Mouse (Mus musculus) MEL (cell line): Measurements from ENCODE around the gene Pik3r3.

Experiments used
- CHD2 ChIP-seq: IDR thresholded peaks from 2 replicates; pipeline ENCODE4 v1.6.1; 2011; ENCODE audit warnings: low read length, improper control_type of control experiment
- CTCF ChIP-seq, 3 experiments: IDR thresholded peaks in 2 of 3; conservative IDR thresholded peaks in 1 of 3; 2 replicates each; pipeline ENCODE4 v1.5.1; 2011 to 2012; ENCODE audit warnings: low read length in 3 of 3, low read depth in 2 of 3, mild to moderate bottlenecking in 2 of 3, improper control_type of control experiment in 1 of 3, inconsistent platforms in 1 of 3, mixed read lengths in 1 of 3, moderate library complexity in 1 of 3; ENCODE audit not compliant: control insufficient read depth in 1 of 3, insufficient read depth in 1 of 3, poor library complexity in 1 of 3, severe bottlenecking in 1 of 3
- GATA1 ChIP-seq: IDR thresholded peaks from 2 replicates; pipeline ENCODE4 v1.6.1; 2011; ENCODE audit warnings: low read depth, low read length, improper control_type of control experiment
- POLR2A ChIP-seq, 2 experiments: IDR thresholded peaks; 2 replicates each; pipeline ENCODE4 v1.6.1; 2011 to 2012; ENCODE audit warnings: low read length in 2 of 2, mild to moderate bottlenecking in 2 of 2, control low read depth in 1 of 2, improper control_type of control experiment in 1 of 2, low read depth in 1 of 2, moderate library complexity in 1 of 2; ENCODE audit not compliant: control insufficient read depth in 1 of 2, insufficient read depth in 1 of 2, poor library complexity in 1 of 2
- RCOR1 ChIP-seq: IDR thresholded peaks from 2 replicates; pipeline ENCODE4 v1.6.1; 2012; ENCODE audit warnings: low read depth, mild to moderate bottlenecking, inconsistent platforms, low read length, improper control_type of control experiment
- ZC3H11A ChIP-seq: IDR thresholded peaks from 2 replicates; pipeline ENCODE4 v1.6.1; 2012; ENCODE audit warnings: low read depth, mild to moderate bottlenecking, inconsistent platforms, low read length, improper control_type of control experiment
- ZKSCAN1 ChIP-seq: IDR thresholded peaks from 2 replicates; pipeline ENCODE4 v1.6.1; 2012; ENCODE audit warnings: low read depth, mild to moderate bottlenecking, inconsistent platforms, low read length, improper control_type of control experiment, moderate library complexity
- ZNF384 ChIP-seq: IDR thresholded peaks from 2 replicates; pipeline ENCODE4 v1.6.1; 2012; ENCODE audit warnings: low read depth, mild to moderate bottlenecking, inconsistent platforms, low read length, improper control_type of control experiment

GRCm38 (mm10) chr4:116204422-116204821 lies 17.0 kb upstream of the Pik3r3 start:
- TF ChIP-seq ZNF384, result no peak
- no peak for TF ChIP-seq CTCF (IDR thresholded peaks at IDR 0.05 in 2 of 3, conservative IDR thresholded peaks at IDR 0.05 in 1 of 3; ENCODE audit: control insufficient read depth in 1 of 3, insufficient read depth in 1 of 3, low read depth in 2 of 3, low read length in 3 of 3, poor library complexity in 1 of 3, severe bottlenecking in 1 of 3)
- TF ChIP-seq ZC3H11A, result no peak
- no peak for TF ChIP-seq RCOR1
- TF ChIP-seq POLR2A (IDR thresholded peaks at IDR 0.05; ENCODE audit: control insufficient read depth in 1 of 2, insufficient read depth in 1 of 2, low read depth in 1 of 2, low read length in 2 of 2, poor library complexity in 1 of 2), result no peak
- TF ChIP-seq ZKSCAN1, result no peak
- no peak for TF ChIP-seq CHD2
- no peak for TF ChIP-seq GATA1
